ENCODE assay signal across 14 mouse cellular contexts in genomic region chr6:88647564-88648295, GRCm38 (mm10). TPM values are rescaled to one million over a fixed set of nuclear protein-coding genes. Genes with fewer than 3 reads are reported as not detected.
DNase-seq lines count a peak whose midpoint lies in the region; ATAC-seq and TF ChIP-seq lines count a peak whose summit lies in the region.
"Had no signal": no experiment of that assay in that cellular context is flagged by ENCODE, and none has a peak within 500 bp of the region (broad histone marks: within the 10 kb centered on the region; RNA-seq: fewer than 3 reads in every experiment).

No protein-coding gene starts in this region.

- H3K4me3 ChIP-seq in intestine, embryonic 14.5 days (ENCODE audit: low read depth, low read length): no peak overlapping the region
- H3K4me3 ChIP-seq in intestine, embryonic 15.5 days (replicated peaks): no peak overlapping the region
- H3K4me3 ChIP-seq in neural tube, embryonic 14.5 days (ENCODE audit: low read depth, low read length): no peak overlapping the region
- no peak overlapping the region for H3K4me3 ChIP-seq in stomach, postnatal 0 days (ENCODE audit: low read depth, low read length)
- H3K4me3 ChIP-seq: heart, embryonic 13.5 days; limb, embryonic 15.5 days; midbrain, embryonic 12.5 days had no signal

- no peak for TF ChIP-seq CTCF in stomach, postnatal 0 days (IDR thresholded peaks at IDR 0.05; ENCODE audit: low read depth)

- no peak overlapping the region for H3K9ac ChIP-seq in intestine, embryonic 14.5 days (ENCODE audit: low read length)
- H3K9ac ChIP-seq in intestine, embryonic 15.5 days: no peak overlapping the region
- H3K9ac ChIP-seq in neural tube, embryonic 14.5 days (replicated peaks; ENCODE audit: low read depth, low read length): no peak overlapping the region
- H3K9ac ChIP-seq in stomach, postnatal 0 days (ENCODE audit: low read length): no peak overlapping the region
- H3K9ac ChIP-seq: heart, embryonic 13.5 days; limb, embryonic 15.5 days; midbrain, embryonic 12.5 days had no signal

- no peak for TF ChIP-seq EP300 in stomach, postnatal 0 days (optimal IDR thresholded peaks at IDR 0.05)

- no peaks in the 10 kb centered on the region for H3K9me3 ChIP-seq in intestine, embryonic 14.5 days (ENCODE audit: control insufficient read depth, low read length)
- no peaks in the 10 kb centered on the region for H3K9me3 ChIP-seq in intestine, embryonic 15.5 days
- H3K9me3 ChIP-seq in neural tube, embryonic 14.5 days (ENCODE audit: control insufficient read depth, low read length): no peaks in the 10 kb centered on the region
- no peaks in the 10 kb centered on the region for H3K9me3 ChIP-seq in stomach, postnatal 0 days (ENCODE audit: control insufficient read depth, low read length)
- H3K9me3 ChIP-seq: heart, embryonic 13.5 days; limb, embryonic 15.5 days; midbrain, embryonic 12.5 days had no signal

- DNase-seq in intestine, embryonic 14.5 days (ENCODE audit: low spot score): peak; percentile 28
- DNase-seq in neural tube, embryonic 10.5 days (ENCODE audit: extremely low spot score, low spot score): no peak
- DNase-seq in adrenal gland, postnatal 36 days: peak; percentile 62 to 70
- no peak for DNase-seq in stomach, postnatal 0 days (ENCODE audit: low spot score)
- no peak for DNase-seq in cerebellum, postnatal 25 days
- DNase-seq: cerebellum, postnatal 36 days; retina, postnatal 1 day had no signal

- no peak for ATAC-seq in intestine, embryonic 14.5 days (replicated peaks; ENCODE audit: low FRiP score, low TSS enrichment, low read depth)
- ATAC-seq in intestine, embryonic 15.5 days: no peak
- peak; percentile 65; the same call in 1 of the 2 replicates for ATAC-seq in neural tube, embryonic 14.5 days (ENCODE audit: low read depth)
- ATAC-seq in stomach, postnatal 0 days (ENCODE audit: low FRiP score, low TSS enrichment): no peak
- ATAC-seq: inflammation-experienced regulatory T-cells, adult 6 months had no signal

- H3K27me3 ChIP-seq in intestine, embryonic 14.5 days (replicated peaks; ENCODE audit: control insufficient read depth, insufficient read depth, low read length): no peaks in the 10 kb centered on the region
- no peaks in the 10 kb centered on the region for H3K27me3 ChIP-seq in intestine, embryonic 15.5 days (replicated peaks)
- H3K27me3 ChIP-seq in neural tube, embryonic 14.5 days (ENCODE audit: control insufficient read depth, insufficient read depth, low read length): no peaks in the 10 kb centered on the region
- H3K27me3 ChIP-seq in stomach, postnatal 0 days (ENCODE audit: control insufficient read depth, insufficient read depth, low read length): no peaks in the 10 kb centered on the region
- H3K27me3 ChIP-seq: heart, embryonic 13.5 days; limb, embryonic 15.5 days; midbrain, embryonic 12.5 days had no signal

- no peaks in the 10 kb centered on the region for H3K36me3 ChIP-seq in intestine, embryonic 14.5 days (ENCODE audit: control insufficient read depth, insufficient read depth, low read length)
- H3K36me3 ChIP-seq in intestine, embryonic 15.5 days: no peaks in the 10 kb centered on the region
- no peaks in the 10 kb centered on the region for H3K36me3 ChIP-seq in neural tube, embryonic 14.5 days (ENCODE audit: control insufficient read depth, insufficient read depth, low read length)
- H3K36me3 ChIP-seq in stomach, postnatal 0 days (ENCODE audit: control insufficient read depth, insufficient read depth, low read length): no peaks in the 10 kb centered on the region
- H3K36me3 ChIP-seq: heart, embryonic 13.5 days; limb, embryonic 15.5 days; midbrain, embryonic 12.5 days had no signal

- WGBS in intestine, embryonic 14.5 days: 84% methylated on average over 4 of the region's 4 CpGs
- 83% methylated on average over 4 of the region's 4 CpGs for WGBS in intestine, embryonic 15.5 days
- WGBS in neural tube, embryonic 14.5 days: 54% methylated on average over 4 of the region's 4 CpGs
- WGBS in stomach, postnatal 0 days: 57% methylated on average over 4 of the region's 4 CpGs

- no peaks in the 10 kb centered on the region for H3K4me1 ChIP-seq in intestine, embryonic 14.5 days (replicated peaks; ENCODE audit: control insufficient read depth, insufficient read depth, low read length)
- no peaks in the 10 kb centered on the region for H3K4me1 ChIP-seq in intestine, embryonic 15.5 days (replicated peaks)
- no peaks in the 10 kb centered on the region for H3K4me1 ChIP-seq in neural tube, embryonic 14.5 days (ENCODE audit: control insufficient read depth, insufficient read depth, low read length)
- H3K4me1 ChIP-seq in stomach, postnatal 0 days (replicated peaks; ENCODE audit: control insufficient read depth, insufficient read depth): no peaks in the 10 kb centered on the region
- H3K4me1 ChIP-seq: heart, embryonic 13.5 days; limb, embryonic 15.5 days had no signal

- no peak overlapping the region for H3K4me2 ChIP-seq in intestine, embryonic 14.5 days (ENCODE audit: low read length)
- H3K4me2 ChIP-seq in intestine, embryonic 15.5 days (replicated peaks): no peak overlapping the region
- H3K4me2 ChIP-seq in neural tube, embryonic 14.5 days (ENCODE audit: low read depth, low read length): no peak overlapping the region
- H3K4me2 ChIP-seq in stomach, postnatal 0 days (replicated peaks; ENCODE audit: low read depth): no peak overlapping the region
- H3K4me2 ChIP-seq: heart, embryonic 13.5 days; limb, embryonic 15.5 days; midbrain, embryonic 12.5 days had no signal

- H3K27ac ChIP-seq in intestine, embryonic 14.5 days (ENCODE audit: low read depth): no peak overlapping the region
- no peak overlapping the region for H3K27ac ChIP-seq in intestine, embryonic 15.5 days
- H3K27ac ChIP-seq in neural tube, embryonic 14.5 days (ENCODE audit: low read depth, low read length): no peak overlapping the region
- 0 out of 2 replicates have a peak overlapping the region, but pooled peaks have one; percentile 13 for H3K27ac ChIP-seq in stomach, postnatal 0 days (replicated peaks)
- H3K27ac ChIP-seq: heart, embryonic 13.5 days; limb, embryonic 15.5 days; midbrain, embryonic 12.5 days had no signal

RNA-seq across cellular contexts. Expression of gene Kbtbd12, which starts 10.0 kb away (rescaled TPM):
- 0.26 TPM in 1 of 2 replicates, not detected in the other for polyA plus RNA-seq in intestine, embryonic 14.5 days (2014; fragmentation: Nextera tagmentation; extraction: Ambion mirVana)
- polyA plus RNA-seq in intestine, embryonic 15.5 days (2015; fragmentation: Nextera tagmentation; extraction: Ambion mirVana): 0.46 and 0.78 TPM in 2 replicates
- polyA plus RNA-seq in neural tube, embryonic 14.5 days (2014; fragmentation: Nextera tagmentation; extraction: Ambion mirVana): 0.43 and 0.55 TPM in 2 replicates
- 1 to 10 TPM in 1 of 2 experiments, under 1 TPM in 1; 0.46 to 3.3 TPM for total RNA-seq in adrenal gland, postnatal 36 days (2021)
- polyA plus RNA-seq in stomach, postnatal 0 days (2015; fragmentation: Nextera tagmentation; extraction: Ambion mirVana): 0.28 and 0.62 TPM in 2 replicates
- polyA plus RNA-seq: inflammation-experienced regulatory T-cells, adult 6 months; midbrain, embryonic 12.5 days; neural tube, embryonic 11.5 days had no signal

Comparison
In these comparisons a context has a peak if more than half of its experiments do, and no peak if none do; other contexts are left out.
1. DNase-seq: peak in intestine, embryonic 14.5 days (single experiment) and adrenal gland, postnatal 36 days (2 of 2); none in neural tube, embryonic 10.5 days (single experiment), stomach, postnatal 0 days (single experiment) and cerebellum, postnatal 25 days (0 of 2).